Mouse (Mus musculus) neural tube, embryonic 15.5 days (tissue): Measurements from ENCODE around the gene Zfp563. TPM values are rescaled to one million over a fixed set of nuclear protein-coding genes. Genes with fewer than 3 reads are reported as not detected.

Experiments used
- ATAC-seq: fragments of 200-750 bp; cut with Nextera tagmentation; 2 replicates; pipeline ENCODE4 v1.8.0; 2017; ENCODE audit warnings: mild to moderate bottlenecking, moderate TSS enrichment, moderate library complexity; ENCODE audit not compliant: low FRiP score
- H3K27ac ChIP-seq: fragments of 300-500 bp; sonication (generic); replicated peaks from 2 replicates; pipeline ENCODE4 v1.5.1; 2015; ENCODE audit warnings: mild to moderate bottlenecking, inconsistent platforms
- H3K27me3 ChIP-seq: fragments of 300-500 bp; sonication (generic); replicated peaks from 2 replicates; pipeline ENCODE4 v1.6.1; 2015; ENCODE audit warnings: inconsistent platforms
- H3K36me3 ChIP-seq: fragments of 300-500 bp; sonication (generic); 2 replicates; pipeline ENCODE4 v1.6.1; 2015; ENCODE audit warnings: inconsistent platforms
- H3K4me1 ChIP-seq: fragments of 300-500 bp; sonication (generic); 2 replicates; pipeline ENCODE4 v1.6.1; 2015; ENCODE audit warnings: inconsistent platforms
- H3K4me2 ChIP-seq: fragments of 300-500 bp; sonication (generic); 2 replicates; pipeline ENCODE4 v1.6.1; 2015; ENCODE audit warnings: inconsistent platforms, mild to moderate bottlenecking, moderate library complexity
- H3K4me3 ChIP-seq: fragments of 300-500 bp; sonication (generic); replicated peaks from 2 replicates; pipeline ENCODE4 v1.5.1; 2015; ENCODE audit warnings: mild to moderate bottlenecking, inconsistent platforms
- H3K9ac ChIP-seq: fragments of 300-500 bp; sonication (generic); replicated peaks from 2 replicates; pipeline ENCODE4 v1.6.1; 2015; ENCODE audit warnings: mild to moderate bottlenecking, inconsistent platforms
- H3K9me3 ChIP-seq: fragments of 300-500 bp; sonication (generic); replicated peaks from 2 replicates; pipeline ENCODE4 v1.6.1; 2016; ENCODE audit warnings: inconsistent platforms
- WGBS: fragments of 180-500 bp; shearing (Covaris S2); methylation state at CpG from one replicate; pipeline ENCODE4 v1.1.7; 2015; ENCODE audit warnings: mixed read lengths; 5-methylcytosine and 5-hydroxymethylcytosine counted together
- polyA plus RNA-seq: library from polyadenylated mRNA; unstranded; fragments of >200 nt; fragmentation: Nextera tagmentation; extraction: Ambion mirVana; gene quantifications from 2 replicates; pipeline ENCODE4 v1.2.1, GENCODE M21; 2015

Gene Zfp563
- 19.6 and 19.8 TPM in 2 replicates for polyA plus RNA-seq

DNA sequence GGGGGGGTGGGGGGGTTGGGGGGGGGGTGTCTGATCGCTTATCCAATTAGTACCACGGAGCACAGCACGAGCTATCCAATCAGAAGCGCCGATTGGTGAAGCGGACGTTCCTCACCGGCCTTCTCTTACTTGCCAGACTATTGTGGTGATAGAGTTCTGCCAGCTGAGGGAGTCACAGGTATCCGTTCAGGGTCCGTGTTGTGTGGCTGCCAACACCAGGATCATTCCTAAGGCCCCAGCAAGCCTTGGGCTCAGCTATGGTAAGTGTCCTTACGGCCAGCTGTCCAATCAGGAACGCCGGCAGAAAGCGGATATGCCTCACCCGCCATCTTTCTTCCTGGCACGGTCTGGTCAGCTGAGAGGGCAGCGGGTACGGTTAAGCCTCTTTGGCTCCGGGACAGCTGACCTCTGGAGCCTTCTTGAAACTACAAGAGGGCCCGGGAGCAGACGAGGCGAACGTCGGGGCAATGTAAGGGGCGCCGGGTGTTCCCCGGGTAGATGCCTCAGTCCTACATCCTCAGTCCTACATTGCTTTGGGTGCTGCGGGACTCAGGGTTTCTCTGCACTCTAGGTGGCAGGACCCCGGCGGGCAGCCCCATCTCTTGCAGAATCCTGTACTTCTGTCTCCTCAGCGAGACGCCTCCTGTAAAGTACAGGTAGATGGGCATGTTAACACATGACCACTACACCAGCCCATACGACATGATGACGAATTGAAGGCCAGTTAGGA is at the start of gene Zfp563:
Gene Zfp563 (plus strand): TSS at position 91 of the 730 bp plus-strand sequence.
- WGBS: 3% methylated on average over 34 of the region's 34 CpGs
- Histone ChIP-seq H3K36me3 (no peaks in the 10 kb centered on the region), H3K4me2 (peak within 1 kb of the TSS; percentile 72), H3K9ac (peak within 1 kb of the TSS; percentile 57), H3K9me3 (no peaks in the 10 kb centered on the region), H3K4me1 (peaks cover 28% of the 10 kb centered on the region), H3K4me3 (peak within 1 kb of the TSS; percentile 61), H3K27ac (peak within 1 kb of the TSS; percentile 85), H3K27me3 (no peaks in the 10 kb centered on the region)
- peak; percentile 92 for ATAC-seq

- no peak overlapping the region for H3K4me3 ChIP-seq
- H3K36me3 ChIP-seq: no peaks in the 10 kb centered on the region
- no peaks in the 10 kb centered on the region for H3K27me3 ChIP-seq
- no peak overlapping the region for H3K4me2 ChIP-seq
- H3K4me1 ChIP-seq: no peaks in the 10 kb centered on the region
- WGBS: 8% methylated on average over 1 of the region's 1 CpGs
- no peak overlapping the region for H3K27ac ChIP-seq
- no peak overlapping the region for H3K9ac ChIP-seq
- no peaks in the 10 kb centered on the region for H3K9me3 ChIP-seq
- no peak for ATAC-seq
These were observed 30.3 kb upstream of the Zfp563 start for GRCm38 (mm10) chr17:33058791-33059190.

DNA sequence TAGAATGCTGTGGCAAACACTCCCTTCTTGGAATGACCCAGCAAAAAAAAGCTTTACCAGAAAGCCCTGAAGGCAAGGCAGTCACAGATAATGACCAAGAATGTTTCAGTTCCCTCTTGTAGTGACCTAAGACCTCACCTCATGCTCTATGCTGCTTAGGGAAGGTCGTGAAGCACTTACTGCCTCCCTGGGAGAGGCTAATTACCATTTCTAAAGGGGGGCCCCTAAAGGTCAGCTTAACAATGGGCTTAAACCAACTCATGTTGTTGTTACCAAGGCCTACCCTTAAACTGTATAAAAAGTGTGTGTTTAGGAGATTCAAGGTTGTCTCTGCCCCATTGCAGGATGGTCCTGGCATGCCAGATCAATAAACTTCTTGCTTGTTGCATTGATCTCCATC is 26.1 kb upstream of the Zfp563 start:
- Histone ChIP-seq H3K9me3 (no peaks in the 10 kb centered on the region), H3K36me3 (no peaks in the 10 kb centered on the region), H3K4me1 (no peaks in the 10 kb centered on the region), H3K4me3 (no peak overlapping the region), H3K27ac (no peak overlapping the region), H3K27me3 (no peaks in the 10 kb centered on the region), H3K4me2 (no peak overlapping the region), H3K9ac (no peak overlapping the region)
- no peak for ATAC-seq
- WGBS: 0% methylated on average over 1 of the region's 1 CpGs

DNA sequence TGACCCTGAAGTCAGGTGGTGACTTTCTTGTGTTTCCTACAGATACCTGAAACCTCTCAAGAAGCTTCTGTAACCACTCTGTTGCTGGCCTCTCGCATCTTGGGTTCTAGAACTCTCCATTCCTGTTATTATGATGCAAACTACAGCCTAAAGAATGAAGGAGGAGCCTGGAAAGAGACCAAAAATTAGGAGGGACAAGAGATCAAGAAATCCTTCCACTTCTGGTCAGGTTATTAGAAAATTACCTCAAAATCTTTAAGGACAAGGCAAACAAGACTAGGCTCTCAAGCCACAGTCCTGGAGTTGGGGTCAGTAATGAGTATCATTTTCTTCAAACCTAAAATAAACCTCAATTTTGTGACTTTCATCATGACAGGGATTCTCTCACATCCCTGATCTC is 21.2 kb upstream of the Zfp563 start, which contains the start of gene 4921501E09Rik:
Gene 4921501E09Rik (minus strand): TSS at position 101 of the 400 bp plus-strand sequence.
- Histone ChIP-seq H3K4me2 (no peak within 1 kb of the TSS), H3K9ac (no peak within 1 kb of the TSS), H3K27me3 (no peaks in the 10 kb centered on the region), H3K4me1 (no peaks in the 10 kb centered on the region), H3K36me3 (no peaks in the 10 kb centered on the region), H3K27ac (no peak within 1 kb of the TSS), H3K9me3 (no peaks in the 10 kb centered on the region), H3K4me3 (no peak within 1 kb of the TSS)
- no peak for ATAC-seq
- WGBS: 57% methylated on average over 1 of the region's 1 CpGs

DNA sequence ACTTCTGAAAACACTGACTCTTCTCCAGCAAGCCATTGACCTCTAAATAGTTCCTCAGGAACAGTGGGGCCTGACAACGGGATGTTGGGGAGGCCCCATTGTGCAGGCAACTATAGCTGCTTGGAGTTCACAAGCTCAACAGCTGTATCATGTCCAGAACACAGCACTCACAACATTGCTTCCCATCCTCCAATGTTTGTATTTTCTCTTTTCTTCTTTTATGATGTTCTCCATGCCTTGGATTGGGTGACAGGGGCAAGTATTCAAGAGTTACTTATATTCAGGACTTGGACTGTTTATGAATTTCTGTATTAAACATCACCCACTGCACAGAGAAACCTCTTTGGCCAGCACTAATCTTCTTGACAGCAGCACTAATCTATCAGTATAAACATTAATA is 2.5 kb downstream of the Zfp563 start:
- Histone ChIP-seq H3K27me3 (no peaks in the 10 kb centered on the region), H3K9me3 (no peaks in the 10 kb centered on the region), H3K4me3 (0 out of 2 replicates have a peak overlapping the region, but pooled peaks have one; percentile 77), H3K4me2 (peak overlapping the region; percentile 71), H3K4me1 (peaks cover 30% of the 10 kb centered on the region), H3K36me3 (no peaks in the 10 kb centered on the region), H3K9ac (no peak overlapping the region), H3K27ac (peak overlapping the region; percentile 93)
- no peak for ATAC-seq
- WGBS: 69% methylated on average over 1 of the region's 1 CpGs

DNA sequence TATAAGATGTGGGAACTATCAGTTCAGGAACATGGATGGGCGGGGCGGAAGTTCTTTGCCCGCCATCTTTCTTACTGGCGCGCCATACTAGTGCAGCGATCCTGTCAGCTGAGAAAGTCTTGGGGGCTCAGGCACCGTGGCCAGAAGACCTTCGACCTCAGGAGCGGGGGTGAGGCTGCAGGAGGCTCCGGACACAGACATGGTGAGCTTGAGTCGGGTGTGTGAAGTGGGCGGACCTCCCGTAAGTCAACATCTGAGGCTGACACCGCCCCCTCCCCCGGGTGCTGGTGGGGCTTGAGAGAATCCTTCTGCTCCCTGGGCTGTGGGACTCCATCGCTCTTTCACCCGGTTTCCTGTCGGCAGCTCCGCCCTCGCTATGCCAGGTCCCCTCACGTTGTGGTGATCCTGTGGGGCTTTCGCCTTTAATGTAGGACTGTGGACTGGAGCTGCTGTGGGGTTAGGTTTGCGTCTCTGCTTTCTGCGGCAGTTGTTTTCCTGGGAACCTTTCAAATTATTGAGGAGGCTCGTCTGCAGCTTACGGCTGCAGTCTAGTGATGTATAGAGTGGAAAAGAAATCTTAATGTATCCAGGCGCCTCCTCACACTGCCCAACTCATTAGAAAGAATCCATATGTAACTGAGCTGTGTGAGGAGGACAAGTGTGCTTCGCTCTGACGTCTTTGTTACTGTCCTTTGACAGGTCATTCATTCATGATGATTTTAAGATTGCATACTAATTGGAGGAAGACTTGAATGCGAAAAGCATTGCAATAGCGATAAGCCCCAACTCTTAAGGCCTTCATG is 3.5 kb downstream of the Zfp563 start:
- Histone ChIP-seq H3K9me3 (no peaks in the 10 kb centered on the region), H3K27ac (peak overlapping the region; percentile 93), H3K4me2 (peak overlapping the region; percentile 71), H3K4me1 (peaks cover 30% of the 10 kb centered on the region), H3K9ac (peak overlapping the region; percentile 85), H3K27me3 (no peaks in the 10 kb centered on the region), H3K4me3 (peak overlapping the region; percentile 77), H3K36me3 (no peaks in the 10 kb centered on the region)
- peak; percentile 83 for ATAC-seq
- WGBS: 2% methylated on average over 31 of the region's 31 CpGs

DNA sequence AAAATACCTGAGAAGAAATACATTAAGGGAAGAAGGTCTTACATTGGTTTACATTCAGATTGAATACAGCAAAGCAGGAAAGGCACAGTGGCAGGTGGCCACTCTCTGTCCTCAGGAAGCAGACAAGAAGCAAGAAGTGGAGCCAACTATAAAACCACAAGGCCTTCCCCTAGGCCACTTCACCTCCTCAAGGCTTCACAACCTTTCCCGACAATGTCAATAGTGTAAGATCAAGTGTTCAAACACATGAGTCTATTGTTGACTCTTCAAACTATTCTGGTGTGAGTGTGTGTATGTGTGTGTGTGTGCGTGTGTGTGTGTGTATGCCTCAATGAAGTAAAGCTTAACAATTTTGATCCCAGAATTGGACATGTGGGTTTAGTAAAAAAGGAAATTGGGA is 8.3 kb downstream of the Zfp563 start:
- H3K4me3 ChIP-seq: no peak overlapping the region

DNA sequence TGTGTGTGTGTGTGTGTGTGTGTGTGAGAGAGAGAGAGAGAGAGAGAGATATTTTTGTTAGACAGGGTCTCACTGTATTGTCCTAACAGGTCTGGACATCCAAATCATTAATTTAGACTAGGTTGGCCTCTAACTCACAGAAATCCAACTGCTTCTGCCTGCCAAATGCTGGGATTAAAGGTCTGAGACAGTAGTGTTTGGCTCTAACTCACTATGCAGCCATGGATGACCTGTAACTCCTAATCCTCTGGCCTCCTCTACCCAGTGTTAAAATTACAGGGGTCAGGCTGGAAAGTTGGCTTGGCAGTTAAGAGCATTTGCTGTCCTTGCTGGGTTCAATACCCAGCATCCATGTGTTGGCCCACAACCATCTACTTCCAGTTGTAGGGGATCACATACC is 35.4 kb downstream of the Zfp563 start:
- no peak for ATAC-seq
- Histone ChIP-seq H3K4me1 (no peaks in the 10 kb centered on the region), H3K4me3 (no peak overlapping the region), H3K9me3 (no peaks in the 10 kb centered on the region), H3K36me3 (no peaks in the 10 kb centered on the region), H3K4me2 (no peak overlapping the region), H3K9ac (no peak overlapping the region), H3K27ac (no peak overlapping the region), H3K27me3 (no peaks in the 10 kb centered on the region)

More for the DNA sequence above, 8.3 kb downstream of the Zfp563 start:
- H3K27me3 ChIP-seq: no peaks in the 10 kb centered on the region
- H3K4me2 ChIP-seq: no peak overlapping the region
- H3K9me3 ChIP-seq: no peaks in the 10 kb centered on the region
- peaks cover 3% of the 10 kb centered on the region; the same call in 1 of the 2 replicates for H3K36me3 ChIP-seq
- H3K4me1 ChIP-seq: peaks cover 13% of the 10 kb centered on the region
- H3K27ac ChIP-seq: no peak overlapping the region
- 96% methylated on average over 2 of the region's 2 CpGs for WGBS
- no peak for ATAC-seq
- no peak overlapping the region for H3K9ac ChIP-seq

DNA sequence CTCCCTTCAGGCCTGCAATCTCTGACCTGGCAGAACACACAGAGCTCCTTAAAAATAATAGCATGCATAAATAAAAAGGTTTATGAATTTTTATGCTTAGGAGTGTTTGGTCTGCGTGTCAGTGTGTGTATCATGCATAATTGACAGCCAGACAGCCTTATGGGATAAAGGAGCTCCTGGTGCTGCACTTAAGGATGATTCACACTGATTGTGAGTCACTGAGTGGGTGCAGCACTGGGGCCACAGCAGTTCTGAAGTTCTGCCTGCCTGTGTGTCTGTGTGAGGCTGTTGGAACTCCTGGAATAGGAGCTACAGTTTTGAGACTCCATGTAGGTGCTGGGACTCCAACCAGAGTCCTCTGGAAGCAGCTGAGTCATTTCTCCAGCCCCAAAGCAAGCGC is 37.1 kb downstream of the Zfp563 start:
- ATAC-seq: no peak
- H3K27ac ChIP-seq: no peak overlapping the region
- 71% methylated on average over 2 of the region's 2 CpGs for WGBS

DNA sequence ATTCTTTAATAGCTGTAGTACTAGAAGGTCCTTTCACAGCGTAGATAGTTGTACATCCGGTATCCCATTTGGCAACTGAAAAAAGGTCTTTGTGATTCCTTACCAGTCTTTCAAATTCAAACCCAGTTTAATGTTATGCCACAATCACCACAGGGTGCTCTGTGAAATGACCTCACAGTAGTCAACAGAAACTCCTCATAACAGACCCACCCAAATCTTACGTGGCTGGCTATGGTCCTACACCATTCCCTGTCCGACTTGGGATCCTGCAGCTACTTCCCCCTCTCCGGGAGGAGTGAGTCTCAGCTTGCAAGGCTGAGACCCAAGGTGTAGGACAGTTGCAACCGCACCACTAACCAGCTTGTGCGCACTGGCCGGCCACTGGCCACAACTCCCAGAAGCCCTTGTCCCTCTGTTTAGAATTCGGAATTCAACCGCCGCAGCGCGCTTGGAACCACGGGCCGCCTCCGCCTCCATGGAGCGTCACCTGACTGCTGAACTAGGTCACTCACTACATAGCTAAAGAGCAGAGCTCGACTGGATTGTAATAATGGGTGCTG is 50.2 kb downstream of the Zfp563 start, which contains the start of gene Morc2b:
Gene Morc2b (minus strand): TSS at position 423 of the 560 bp plus-strand sequence.
- H3K9me3 ChIP-seq: peaks cover 4% of the 10 kb centered on the region; the same call in 1 of the 2 replicates
- no peak within 1 kb of the TSS for H3K9ac ChIP-seq
- no peaks in the 10 kb centered on the region for H3K36me3 ChIP-seq
- no peaks in the 10 kb centered on the region for H3K27me3 ChIP-seq
- no peak within 1 kb of the TSS for H3K4me2 ChIP-seq
- no peak for ATAC-seq
- 75% methylated on average over 18 of the region's 18 CpGs for WGBS
- H3K4me1 ChIP-seq: no peaks in the 10 kb centered on the region
- H3K27ac ChIP-seq: no peak within 1 kb of the TSS
- no peak within 1 kb of the TSS for H3K4me3 ChIP-seq

More for the DNA sequence above, 37.1 kb downstream of the Zfp563 start:
- Histone ChIP-seq H3K4me2 (no peak overlapping the region), H3K9me3 (no peaks in the 10 kb centered on the region), H3K9ac (no peak overlapping the region), H3K36me3 (no peaks in the 10 kb centered on the region), H3K4me1 (no peaks in the 10 kb centered on the region), H3K4me3 (no peak overlapping the region), H3K27me3 (no peaks in the 10 kb centered on the region)
